Mouse (Mus musculus) small intestine, adult 2 months (tissue): Measurements from ENCODE around the gene Hist1h3g.

Experiments
- CTCF ChIP-seq: fragments of 200-500 bp; IDR thresholded peaks from 2 replicates; pipeline ENCODE4 v1.5.1; 2012; ENCODE audit warnings: low read depth, mild to moderate bottlenecking, control low read depth, inconsistent platforms, low read length, moderate library complexity, mixed read lengths; ENCODE audit not compliant: insufficient replicate concordance, insufficient read length; ENCODE audit errors: extremely low read depth
- POLR2A ChIP-seq: fragments of 200-500 bp; IDR thresholded peaks from 2 replicates; pipeline ENCODE4 v1.6.1; 2012; ENCODE audit warnings: low read depth, mild to moderate bottlenecking, control low read depth, inconsistent platforms, low read length, moderate library complexity

DNA sequence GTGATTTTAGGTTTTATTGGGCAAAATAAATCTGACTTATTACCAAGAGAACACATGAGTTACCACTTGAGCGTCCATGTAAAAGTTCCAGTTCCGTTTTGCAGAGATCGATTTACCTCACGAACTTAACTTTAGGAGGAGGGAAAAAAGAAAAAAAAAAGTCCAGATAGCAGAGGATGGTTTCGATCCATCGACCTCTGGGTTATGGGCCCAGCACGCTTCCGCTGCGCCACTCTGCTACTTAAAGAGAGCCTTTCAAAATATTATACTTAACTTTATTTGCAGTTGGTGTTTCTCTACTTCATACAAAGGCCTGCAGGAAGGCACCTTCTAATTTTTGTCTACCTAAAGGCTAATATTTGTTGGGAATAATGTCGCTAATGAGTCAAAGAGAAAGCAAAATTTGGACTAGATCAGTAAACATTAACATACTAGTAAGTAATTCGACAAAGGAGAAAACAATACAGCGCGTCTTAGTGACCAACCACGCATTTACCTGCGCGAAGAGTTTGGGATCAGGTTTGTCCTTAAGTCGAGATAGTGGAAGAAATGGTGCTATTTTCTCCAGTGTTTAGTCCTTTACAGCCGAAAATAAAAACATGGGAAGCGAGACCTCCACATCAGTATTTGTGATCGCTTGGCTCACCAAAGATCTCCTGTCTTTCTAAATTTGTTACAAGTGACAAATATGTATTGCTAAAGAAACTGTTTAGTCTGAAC is 4.9 kb upstream of the Hist1h3g start:
- TF ChIP-seq CTCF = no peak
- no peak for TF ChIP-seq POLR2A
